Mouse (Mus musculus) spleen, adult 2 months (tissue): ENCODE measurements at regions not wholly inside any gene's neighbourhood (a gene's known extent, or its start where the extent isn't known, plus 50 kb on each side); places are given as distances from the start of the nearest gene placed in this dataset.

Experiments
- CTCF ChIP-seq: fragments of 200-500 bp; IDR thresholded peaks from 2 replicates; pipeline ENCODE4 v1.5.1; 2011; ENCODE audit warnings: mild to moderate bottlenecking, inconsistent platforms; ENCODE audit not compliant: insufficient read depth, insufficient read length, insufficient replicate concordance; ENCODE audit errors: extremely low read depth
- POLR2A ChIP-seq: fragments of 200-500 bp; IDR thresholded peaks from 2 replicates; pipeline ENCODE4 v1.6.1; 2011; ENCODE audit warnings: low read depth, low read length, inconsistent platforms

- TF ChIP-seq POLR2A, result no peak
- no peak for TF ChIP-seq CTCF
Observed at GRCm38 (mm10) chr5:97654414-97654813, 197.6 kb upstream of the Gk2 start.
